Mouse (Mus musculus) ES-E14 (cell line): Measurements from ENCODE around the gene Jup. TPM values are rescaled to one million over a fixed set of nuclear protein-coding genes. Genes with fewer than 3 reads are reported as not detected.
A peak's percentile ranks its signal among the peaks of the same experiment; 100 is the strongest.

ENCODE experiments used
- DNase-seq: peaks from one replicate; pipeline ENCODE4 v3.0.0-alpha.2; 2013; ENCODE audit warnings: low read depth, low spot score
- H3K27ac ChIP-seq: 2 replicates; pipeline ENCODE4 v1.5.1; 2012; ENCODE audit warnings: low read depth, mild to moderate bottlenecking, low read length, moderate library complexity, mixed read lengths; ENCODE audit not compliant: poor library complexity, insufficient read depth, severe bottlenecking
- H3K36me3 ChIP-seq: 2 replicates; pipeline ENCODE4 v1.6.1; 2012; ENCODE audit warnings: mild to moderate bottlenecking, low read length, moderate library complexity, mixed read lengths; ENCODE audit not compliant: control insufficient read depth, poor library complexity, insufficient read depth, severe bottlenecking
- H3K4me1 ChIP-seq, 2 experiments: fragments of 150-350 bp in 1 of 2; sonication (generic) in 1 of 2; 2 replicates each; pipeline ENCODE4 v1.6.1; 2012; ENCODE audit warnings: low read length in 2 of 2, mild to moderate bottlenecking in 1 of 2, mixed read lengths in 1 of 2; ENCODE audit not compliant: control insufficient read depth in 2 of 2, insufficient read depth in 2 of 2, poor library complexity in 1 of 2
- H3K4me3 ChIP-seq, 2 experiments: fragments of 150-350 bp in 1 of 2; sonication (generic) in 1 of 2; 2 replicates each; pipeline ENCODE4 v1.5.1; 2012; ENCODE audit warnings: low read length in 2 of 2, low read depth in 1 of 2, mild to moderate bottlenecking in 1 of 2, mixed read lengths in 1 of 2; ENCODE audit not compliant: insufficient read depth in 1 of 2, poor library complexity in 1 of 2, severe bottlenecking in 1 of 2
- H3K9ac ChIP-seq: 2 replicates; pipeline ENCODE4 v1.6.1; 2012; ENCODE audit warnings: low read depth, mild to moderate bottlenecking, low read length, mixed read lengths; ENCODE audit not compliant: poor library complexity, insufficient read depth, severe bottlenecking
- H3K9me3 ChIP-seq: fragments of 150-350 bp; sonication (generic); 2 replicates; pipeline ENCODE4 v1.6.1; 2012; ENCODE audit warnings: low read depth, mild to moderate bottlenecking, low read length; ENCODE audit not compliant: control insufficient read depth, insufficient read depth
- CHD2 ChIP-seq: IDR thresholded peaks from 2 replicates; pipeline ENCODE4 v1.6.1; 2014; ENCODE audit warnings: mild to moderate bottlenecking, low read depth, low read length, inconsistent platforms
- HCFC1 ChIP-seq: IDR thresholded peaks from 2 replicates; pipeline ENCODE4 v1.6.1; 2012; ENCODE audit warnings: low read length, inconsistent platforms, borderline replicate concordance; ENCODE audit not compliant: insufficient read depth
- MAFK ChIP-seq: IDR thresholded peaks from 2 replicates; pipeline ENCODE4 v1.6.1; 2014; ENCODE audit warnings: mild to moderate bottlenecking, low read depth, low read length, inconsistent platforms; ENCODE audit not compliant: insufficient read depth
- ZC3H11A ChIP-seq: IDR thresholded peaks from 2 replicates; pipeline ENCODE4 v1.6.1; 2012; ENCODE audit warnings: low read depth, mild to moderate bottlenecking, inconsistent platforms, low read length, borderline replicate concordance
- ZNF384 ChIP-seq: IDR thresholded peaks from 2 replicates; pipeline ENCODE4 v1.6.1; 2012; ENCODE audit warnings: low read depth, low read length, inconsistent platforms
- in situ Hi-C, 2 experiments: fragments of 600-800 bp; cut with MboI; formaldehyde crosslinking; loops; one replicate each; pipeline ENCODE4 v1.15.1; 2025; ENCODE audit warnings: low sequenced_read_pairs in 2 of 2, inconsistent platforms in 1 of 2; ENCODE audit not compliant: unreplicated experiment in 2 of 2
- total RNA-seq: library from RNA; depleted of rRNA; stranded (reverse); fragments of 300-350 nt; gene quantifications from 2 replicates; pipeline ENCODE4 v1.2.3, GENCODE M21; 2012

Jup gene
- total RNA-seq, 1 experiment: 101 TPM

DNA sequence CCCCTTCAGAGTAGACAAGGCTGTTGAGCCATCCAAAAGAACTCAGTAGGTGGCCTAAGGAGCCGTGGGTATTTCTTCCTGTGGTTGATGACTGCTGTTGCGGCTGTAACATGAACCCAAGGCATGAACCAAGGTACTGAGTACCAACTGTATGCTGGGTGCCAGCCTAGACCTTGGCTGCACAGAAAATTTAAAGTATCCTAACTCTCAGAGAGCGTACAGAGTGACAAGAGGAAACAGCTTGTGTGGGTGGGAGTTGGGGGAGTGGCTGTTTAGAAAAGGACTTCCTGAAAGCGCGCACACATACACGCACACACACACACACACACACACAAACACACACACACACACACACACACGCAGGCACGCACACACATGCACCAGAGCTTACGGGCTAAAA, 1.8 kb upstream of the Jup start:
- peaks cover 5 to 29% of the 10 kb centered on the region in 2 experiments for H3K4me1 ChIP-seq
- TF ChIP-seq ZC3H11A: no peak
- TF ChIP-seq HCFC1: no peak
- no peak for TF ChIP-seq MAFK
- no peak overlapping the region for H3K27ac ChIP-seq
- no peaks in the 10 kb centered on the region for H3K36me3 ChIP-seq
- H3K9me3 ChIP-seq: no peaks in the 10 kb centered on the region
- in situ Hi-C loops: no loop called here
- no peak overlapping the region for H3K4me3 ChIP-seq
- H3K9ac ChIP-seq: no peak overlapping the region
- no peak for DNase-seq

DNA sequence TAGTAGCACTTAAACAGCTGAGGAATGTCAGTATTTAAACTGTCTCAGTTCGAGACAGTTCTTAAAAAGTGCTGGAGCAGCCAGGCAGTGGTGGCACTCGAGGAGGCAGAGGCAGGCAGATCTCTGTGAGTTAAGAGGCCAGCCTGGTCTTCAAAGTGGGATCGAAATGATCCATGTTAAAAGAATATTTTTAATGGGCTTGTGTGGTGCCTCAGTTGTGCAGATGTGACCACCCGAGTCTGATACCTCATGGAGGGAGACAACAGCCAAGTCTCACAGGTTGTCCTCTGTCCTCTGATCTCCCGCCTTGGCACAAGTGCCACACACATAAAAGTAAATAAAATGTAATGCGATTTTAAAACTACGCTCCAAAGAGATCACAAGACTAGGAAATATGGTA, 954 bp upstream of the Jup start:
- in situ Hi-C loops: no loop called here
- H3K4me3 ChIP-seq: no peak overlapping the region
- no peak overlapping the region for H3K27ac ChIP-seq
- H3K9ac ChIP-seq: no peak overlapping the region
- TF ChIP-seq HCFC1: no peak
- no peak for TF ChIP-seq ZC3H11A
- TF ChIP-seq CHD2: no peak
- TF ChIP-seq ZNF384: no peak
- TF ChIP-seq MAFK: no peak
- DNase-seq: no peak
- H3K36me3 ChIP-seq: no peaks in the 10 kb centered on the region
- H3K4me1 ChIP-seq: peaks cover 5 to 35% of the 10 kb centered on the region in 2 experiments
- H3K9me3 ChIP-seq: no peaks in the 10 kb centered on the region

DNA sequence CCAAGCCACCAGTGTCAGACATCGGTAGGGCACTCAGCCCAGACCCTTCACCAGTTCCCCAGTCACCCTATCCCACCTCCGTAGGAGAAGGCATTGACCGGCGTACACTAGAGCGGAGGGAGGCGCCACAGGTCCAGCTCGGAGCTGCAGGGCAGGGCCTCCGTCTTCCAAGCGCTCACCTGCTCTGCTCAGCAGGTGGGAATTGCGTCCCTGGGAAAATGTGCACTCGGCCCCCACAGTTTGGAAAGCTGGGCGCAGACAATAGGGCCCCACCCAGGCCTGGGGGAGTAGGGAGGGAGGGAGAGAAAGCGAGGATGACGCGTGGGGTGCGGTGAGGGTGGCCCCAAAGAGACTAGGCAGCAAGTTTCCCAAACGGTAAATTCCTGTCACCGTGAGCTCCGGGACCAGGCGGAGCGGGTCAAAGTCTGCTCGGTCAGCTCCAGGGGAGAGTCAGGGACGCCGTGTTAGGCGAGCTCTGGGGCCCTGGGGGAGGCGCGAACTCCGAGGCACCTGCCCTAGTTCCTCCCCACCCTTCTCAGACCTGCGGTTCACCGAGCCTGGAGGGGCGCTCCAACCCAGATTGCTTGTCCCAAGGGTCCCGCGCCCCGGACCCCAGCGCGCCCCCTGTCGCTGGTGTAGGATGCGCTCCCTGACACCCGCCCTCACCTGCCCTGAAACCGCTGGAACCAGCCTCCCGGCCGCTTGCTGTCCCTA, 520 bp downstream of the Jup start:
- peak; percentile 61; the same call in 1 of the 2 replicates for TF ChIP-seq HCFC1
- TF ChIP-seq CHD2: no peak
- Histone ChIP-seq H3K9me3 (no peaks in the 10 kb centered on the region), H3K4me3 (peak overlapping the region; percentile 89 to 94), H3K9ac (peak overlapping the region; percentile 78), H3K4me1 (peaks cover 7 to 35% of the 10 kb centered on the region in 2 experiments), H3K36me3 (no peaks in the 10 kb centered on the region), H3K27ac (peak overlapping the region; percentile 82)
- no peak for DNase-seq
- in situ Hi-C loops: no loop called here

DNA sequence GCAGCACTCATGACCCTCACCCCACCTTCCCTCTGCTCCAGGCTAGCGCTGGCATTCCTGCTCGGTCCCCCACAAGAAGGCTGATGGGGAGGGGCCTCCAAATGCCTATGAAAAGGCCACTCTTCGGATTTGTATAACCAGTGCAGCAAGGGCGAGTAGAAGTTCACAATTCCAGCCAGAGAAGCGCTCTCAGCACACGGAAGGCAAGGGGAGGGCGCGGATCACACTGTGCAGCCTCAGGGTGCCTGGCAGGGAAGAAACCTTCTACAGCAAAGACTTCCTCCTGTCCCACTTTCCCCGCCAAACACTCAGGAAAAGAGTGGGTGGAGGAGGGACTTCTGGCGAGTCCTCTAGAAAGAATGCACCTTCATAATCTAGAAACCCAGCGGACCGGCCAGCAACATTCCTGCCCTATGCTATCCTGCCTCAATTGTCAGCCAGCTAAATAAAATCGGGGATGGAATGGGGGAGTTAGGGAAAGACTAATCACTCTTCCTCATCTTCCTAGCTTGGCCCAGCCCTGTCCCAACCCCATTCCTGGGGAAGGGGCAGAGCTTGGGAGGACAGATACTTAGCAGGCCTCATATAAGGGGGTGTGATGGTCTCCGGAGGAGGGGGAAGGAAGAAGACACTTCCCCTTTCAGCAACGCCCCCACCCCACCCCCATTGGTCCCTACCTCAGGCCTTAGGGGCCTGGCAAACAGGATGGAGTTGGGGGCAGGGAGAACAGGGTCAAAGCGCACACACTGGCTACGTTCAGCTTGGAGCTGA, 1.5 kb downstream of the Jup start:
- peak overlapping the region; percentile 42 for H3K9ac ChIP-seq
- peaks cover 11 to 36% of the 10 kb centered on the region in 2 experiments for H3K4me1 ChIP-seq
- TF ChIP-seq ZNF384: no peak
- no peak for TF ChIP-seq MAFK
- TF ChIP-seq CHD2: no peak
- no peak for TF ChIP-seq HCFC1
- no peak for TF ChIP-seq ZC3H11A
- no peaks in the 10 kb centered on the region for H3K36me3 ChIP-seq
- peak overlapping the region; percentile 82 for H3K27ac ChIP-seq
- no peaks in the 10 kb centered on the region for H3K9me3 ChIP-seq
- no peak for DNase-seq
- peak overlapping the region; percentile 89 to 94 for H3K4me3 ChIP-seq
- in situ Hi-C loops: no loop called here

DNA sequence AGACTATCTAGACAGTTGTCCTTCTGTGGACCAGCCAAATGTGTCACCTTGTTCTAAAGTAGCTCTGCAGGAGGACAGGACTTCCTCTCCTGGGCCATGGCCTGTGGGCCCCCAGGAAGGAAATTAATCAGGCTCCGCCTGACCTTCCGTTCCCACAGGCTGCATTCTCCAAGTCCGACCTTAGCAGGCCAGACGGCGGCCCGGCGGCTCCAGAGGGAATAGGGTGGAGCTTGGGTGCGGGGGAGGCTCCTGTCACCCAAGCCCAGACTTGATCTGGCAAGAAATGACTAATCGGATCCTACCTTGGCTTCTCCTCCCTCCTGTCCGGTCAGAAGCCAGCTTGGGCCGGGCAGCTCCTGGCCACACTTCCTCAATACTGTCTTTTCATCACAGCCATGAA, 2.4 kb downstream of the Jup start:
- peak overlapping the region; percentile 89 to 94; a peak in 3 of 4 replicates for H3K4me3 ChIP-seq
- H3K27ac ChIP-seq: 0 out of 2 replicates have a peak overlapping the region, but pooled peaks have one; percentile 82
- no peak for DNase-seq
- H3K9ac ChIP-seq: no peak overlapping the region
- H3K9me3 ChIP-seq: no peaks in the 10 kb centered on the region
- TF ChIP-seq ZNF384: no peak
- no peak for TF ChIP-seq ZC3H11A
- TF ChIP-seq CHD2: no peak
- no peak for TF ChIP-seq MAFK
- no peak for TF ChIP-seq HCFC1
- H3K4me1 ChIP-seq: peaks cover 13 to 42% of the 10 kb centered on the region in 2 experiments
- in situ Hi-C loops: no loop called here
- H3K36me3 ChIP-seq: no peaks in the 10 kb centered on the region
